Mouse (Mus musculus) MEL (cell line): ENCODE results near the gene Evi2b. TPM values are rescaled to one million over a fixed set of nuclear protein-coding genes. Genes with fewer than 3 reads are reported as not detected.

Experiments used
- DNase-seq: peaks from one replicate; pipeline ENCODE4 v3.0.0; 2011; ENCODE audit warnings: low read depth, low spot score
- H3K27ac ChIP-seq: 2 replicates; pipeline ENCODE4 v1.5.1; 2012; ENCODE audit warnings: low read depth, mild to moderate bottlenecking, control low read depth, low read length, moderate library complexity; ENCODE audit not compliant: control insufficient read depth
- H3K27me3 ChIP-seq, 2 experiments: fragments of 150-350 bp in 1 of 2; sonication (generic) in 1 of 2; 2 replicates each; pipeline ENCODE4 v1.6.1; 2012; ENCODE audit warnings: low read length in 2 of 2, mild to moderate bottlenecking in 2 of 2, improper control_type of control experiment in 1 of 2, moderate library complexity in 1 of 2; ENCODE audit not compliant: insufficient read depth in 2 of 2, control insufficient read depth in 1 of 2
- H3K36me3 ChIP-seq, 2 experiments: 2 replicates each; pipeline ENCODE4 v1.6.1; 2012 to 2014; ENCODE audit warnings: low read length in 2 of 2, improper control_type of control experiment in 1 of 2, inconsistent platforms in 1 of 2, mild to moderate bottlenecking in 1 of 2; ENCODE audit not compliant: insufficient read depth in 2 of 2, control insufficient read depth in 1 of 2
- H3K4me1 ChIP-seq, 2 experiments: fragments of 150-350 bp in 1 of 2; sonication (generic) in 1 of 2; 2 replicates each; pipeline ENCODE4 v1.6.1; 2012; ENCODE audit warnings: low read length in 2 of 2, improper control_type of control experiment in 1 of 2, mild to moderate bottlenecking in 1 of 2; ENCODE audit not compliant: insufficient read depth in 2 of 2, control insufficient read depth in 1 of 2
- H3K4me3 ChIP-seq, 2 experiments: fragments of 150-350 bp in 1 of 2; sonication (generic) in 1 of 2; 2 replicates each; pipeline ENCODE4 v1.5.1; 2012; ENCODE audit warnings: low read depth in 2 of 2, low read length in 2 of 2, mild to moderate bottlenecking in 2 of 2, moderate library complexity in 2 of 2, control low read depth in 1 of 2, improper control_type of control experiment in 1 of 2; ENCODE audit not compliant: control insufficient read depth in 1 of 2, insufficient read depth in 1 of 2
- H3K79me2 ChIP-seq: 2 replicates; pipeline ENCODE4 v1.6.1; 2012; ENCODE audit warnings: mild to moderate bottlenecking, low read length, moderate library complexity; ENCODE audit not compliant: control insufficient read depth, poor library complexity, insufficient read depth
- H3K9ac ChIP-seq: 2 replicates; pipeline ENCODE4 v1.6.1; 2012; ENCODE audit warnings: low read depth, mild to moderate bottlenecking, control low read depth, low read length, moderate library complexity; ENCODE audit not compliant: control insufficient read depth, poor library complexity, severe bottlenecking
- H3K9me3 ChIP-seq: fragments of 150-350 bp; sonication (generic); replicated peaks from 2 replicates; pipeline ENCODE4 v1.6.1; 2012; ENCODE audit warnings: mild to moderate bottlenecking, low read length, improper control_type of control experiment, moderate library complexity; ENCODE audit not compliant: insufficient read depth
- BHLHE40 ChIP-seq: IDR thresholded peaks from 2 replicates; pipeline ENCODE4 v1.6.1; 2012; ENCODE audit warnings: low read depth, mild to moderate bottlenecking, inconsistent platforms, low read length, improper control_type of control experiment, borderline replicate concordance
- CHD1 ChIP-seq: IDR thresholded peaks from 2 replicates; pipeline ENCODE4 v1.6.1; 2012; ENCODE audit warnings: low read depth, mild to moderate bottlenecking, inconsistent platforms, low read length, improper control_type of control experiment
- CHD2 ChIP-seq: IDR thresholded peaks from 2 replicates; pipeline ENCODE4 v1.6.1; 2011; ENCODE audit warnings: low read length, improper control_type of control experiment
- E2F4 ChIP-seq: IDR thresholded peaks from 2 replicates; pipeline ENCODE4 v1.6.1; 2011; ENCODE audit warnings: low read depth, low read length, improper control_type of control experiment, borderline replicate concordance
- ELF1 ChIP-seq: IDR thresholded peaks from 2 replicates; pipeline ENCODE4 v1.6.1; 2014; ENCODE audit warnings: low read depth, mild to moderate bottlenecking, inconsistent platforms, low read length, improper control_type of control experiment, moderate library complexity
- ETS1 ChIP-seq: IDR thresholded peaks from 2 replicates; pipeline ENCODE4 v1.6.1; 2012; ENCODE audit warnings: low read depth, mild to moderate bottlenecking, inconsistent platforms, low read length, improper control_type of control experiment, moderate library complexity
- GATA1 ChIP-seq: IDR thresholded peaks from 2 replicates; pipeline ENCODE4 v1.6.1; 2011; ENCODE audit warnings: low read depth, low read length, improper control_type of control experiment
- HCFC1 ChIP-seq: IDR thresholded peaks from 2 replicates; pipeline ENCODE4 v1.6.1; 2012; ENCODE audit warnings: low read depth, mild to moderate bottlenecking, inconsistent platforms, low read length, improper control_type of control experiment, moderate library complexity
- KAT2A ChIP-seq: conservative IDR thresholded peaks from 2 replicates; pipeline ENCODE4 v1.6.1; 2012; ENCODE audit warnings: low read depth, low read length, improper control_type of control experiment, inconsistent platforms
- MAFK ChIP-seq: IDR thresholded peaks from 2 replicates; pipeline ENCODE4 v1.6.1; 2011; ENCODE audit warnings: low read depth, mild to moderate bottlenecking, low read length, improper control_type of control experiment, borderline replicate concordance
- MAX ChIP-seq: IDR thresholded peaks from 2 replicates; pipeline ENCODE4 v1.6.1; 2011; ENCODE audit warnings: low read length, improper control_type of control experiment
- MYC ChIP-seq: IDR thresholded peaks from 2 replicates; pipeline ENCODE4 v1.6.1; 2011; ENCODE audit warnings: low read depth, mild to moderate bottlenecking, low read length, improper control_type of control experiment, moderate library complexity
- NELFE ChIP-seq: IDR thresholded peaks from 2 replicates; pipeline ENCODE4 v1.6.1; 2011; ENCODE audit warnings: low read depth, low read length, improper control_type of control experiment
- POLR2A ChIP-seq, 2 experiments: IDR thresholded peaks; 2 replicates each; pipeline ENCODE4 v1.6.1; 2011 to 2012; ENCODE audit warnings: low read length in 2 of 2, mild to moderate bottlenecking in 2 of 2, control low read depth in 1 of 2, improper control_type of control experiment in 1 of 2, low read depth in 1 of 2, moderate library complexity in 1 of 2; ENCODE audit not compliant: control insufficient read depth in 1 of 2, insufficient read depth in 1 of 2, poor library complexity in 1 of 2
- POLR2AphosphoS2 ChIP-seq: IDR thresholded peaks from 2 replicates; pipeline ENCODE4 v1.6.1; 2011; ENCODE audit warnings: low read length, improper control_type of control experiment
- POLR2AphosphoS5 ChIP-seq: IDR thresholded peaks from 2 replicates; pipeline ENCODE4 v1.6.1; 2012; ENCODE audit warnings: low read depth, borderline replicate concordance, mild to moderate bottlenecking, inconsistent platforms, low read length, moderate library complexity, mixed read lengths
- RCOR1 ChIP-seq: IDR thresholded peaks from 2 replicates; pipeline ENCODE4 v1.6.1; 2012; ENCODE audit warnings: low read depth, mild to moderate bottlenecking, inconsistent platforms, low read length, improper control_type of control experiment
- TAL1 ChIP-seq: IDR thresholded peaks from 2 replicates; pipeline ENCODE4 v1.6.1; 2012; ENCODE audit warnings: mild to moderate bottlenecking, inconsistent platforms, low read length, moderate library complexity, mixed read lengths
- TBP ChIP-seq: IDR thresholded peaks from 2 replicates; pipeline ENCODE4 v1.8.0; 2011; ENCODE audit warnings: low read depth, low read length, improper control_type of control experiment
- TCF12 ChIP-seq: IDR thresholded peaks from 2 replicates; pipeline ENCODE4 v1.6.1; 2014; ENCODE audit warnings: low read depth, mild to moderate bottlenecking, inconsistent platforms, low read length, improper control_type of control experiment, moderate library complexity
- UBTF ChIP-seq: IDR thresholded peaks from 2 replicates; pipeline ENCODE4 v1.6.1; 2012; ENCODE audit warnings: low read depth, mild to moderate bottlenecking, inconsistent platforms, low read length, improper control_type of control experiment, moderate library complexity, borderline replicate concordance; ENCODE audit not compliant: insufficient read depth
- USF1 ChIP-seq: IDR thresholded peaks from 2 replicates; pipeline ENCODE4 v1.6.1; 2014; ENCODE audit warnings: low read depth, mild to moderate bottlenecking, inconsistent platforms, low read length, improper control_type of control experiment, moderate library complexity
- USF2 ChIP-seq, 2 experiments: IDR thresholded peaks; 2 replicates each; pipeline ENCODE4 v1.6.1; 2011 to 2012; ENCODE audit warnings: improper control_type of control experiment in 2 of 2, low read length in 2 of 2, borderline replicate concordance in 1 of 2, inconsistent platforms in 1 of 2, low read depth in 1 of 2, mild to moderate bottlenecking in 1 of 2; ENCODE audit not compliant: insufficient read depth in 1 of 2
- ZC3H11A ChIP-seq: IDR thresholded peaks from 2 replicates; pipeline ENCODE4 v1.6.1; 2012; ENCODE audit warnings: low read depth, mild to moderate bottlenecking, inconsistent platforms, low read length, improper control_type of control experiment
- ZKSCAN1 ChIP-seq: IDR thresholded peaks from 2 replicates; pipeline ENCODE4 v1.6.1; 2012; ENCODE audit warnings: low read depth, mild to moderate bottlenecking, inconsistent platforms, low read length, improper control_type of control experiment, moderate library complexity
- polyA plus RNA-seq, 2 experiments: library from polyadenylated mRNA; stranded (reverse) in 1 of 2; unstranded in 1 of 2; fragments of >175 nt in 1 of 2; fragments of >200 nt in 1 of 2; gene quantifications; 2 replicates each; pipeline versions ENCODE4 v1.2.1 to v1.2.4; 2012; ENCODE audit warnings: low replicate concordance in 2 of 2, low read depth in 1 of 2; ENCODE audit not compliant: insufficient read length in 2 of 2, insufficient read depth in 1 of 2, missing spikeins in 1 of 2
- total RNA-seq: library from RNA; depleted of rRNA; stranded (reverse); fragments of 300-350 nt; gene quantifications from 2 replicates; pipeline ENCODE4 v1.2.3, GENCODE M21; 2012

The Evi2b gene
- total and polyA plus RNA-seq, 3 experiments, result 8.1 to 42.4 TPM; not detected in 1

- Histone ChIP-seq H3K4me3 (no peak overlapping the region), H3K79me2 (no peaks in the 10 kb centered on the region), H3K9me3 (no peaks in the 10 kb centered on the region), H3K27me3 (no peaks in the 10 kb centered on the region), H3K36me3 (peaks cover 3% of the 10 kb centered on the region in 2 experiments; a peak in 3 of 4 replicates), H3K27ac (no peak overlapping the region), H3K4me1 (no peaks in the 10 kb centered on the region), H3K9ac (no peak overlapping the region)
- no peak for TF ChIP-seq MYC
- TF ChIP-seq E2F4, result no peak
- TF ChIP-seq KAT2A, result no peak
- no peak for TF ChIP-seq USF1
- no peak for TF ChIP-seq POLR2A (IDR thresholded peaks at IDR 0.05; ENCODE audit: control insufficient read depth in 1 of 2, insufficient read depth in 1 of 2, low read depth in 1 of 2, low read length in 2 of 2, poor library complexity in 1 of 2)
- TF ChIP-seq CHD2, result no peak
- TF ChIP-seq CHD1, result no peak
- no peak for TF ChIP-seq POLR2AphosphoS2
- no peak for TF ChIP-seq ELF1
- TF ChIP-seq TCF12, result no peak
- TF ChIP-seq MAX, result no peak
- no peak for TF ChIP-seq POLR2AphosphoS5
- no peak for TF ChIP-seq TBP
- no peak for TF ChIP-seq MAFK
- TF ChIP-seq ZKSCAN1, result no peak
- DNase-seq, result no peak
Observed at GRCm38 (mm10) chr11:79483392-79483791, 40.2 kb downstream of the Evi2b start.

DNA sequence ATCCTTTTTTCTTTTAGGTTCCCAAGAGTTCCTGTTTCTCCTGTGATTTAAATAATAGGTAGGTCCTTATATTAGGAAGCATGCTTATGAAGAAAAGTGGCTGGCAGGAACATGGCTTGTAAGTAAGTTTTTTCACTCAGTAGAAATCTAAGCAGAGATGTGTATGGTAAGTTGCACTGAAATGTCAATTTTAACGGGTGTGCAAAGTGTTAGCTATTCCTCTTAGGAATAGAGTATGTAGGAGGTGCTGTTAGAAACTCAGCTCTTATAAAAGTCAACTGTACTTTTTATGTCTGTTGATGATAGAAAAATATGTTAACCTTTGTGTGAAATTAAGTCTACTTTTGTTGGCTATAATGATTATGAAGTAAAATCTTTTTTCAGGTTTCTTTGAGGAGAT, 55.5 kb downstream of the Evi2b start:
- TF ChIP-seq GATA1 (no peak), TAL1 (no peak), UBTF (no peak), BHLHE40 (no peak), RCOR1 (no peak), KAT2A (no peak), NELFE (no peak), USF2 (IDR thresholded peaks at IDR 0.05; ENCODE audit: borderline replicate concordance in 1 of 2, insufficient read depth in 1 of 2, low read depth in 1 of 2, low read length in 2 of 2) (no peak), HCFC1 (no peak), ETS1 (no peak), E2F4 (no peak), POLR2AphosphoS2 (no peak), CHD1 (no peak), USF1 (no peak), ZC3H11A (no peak)
- H3K9me3 ChIP-seq, result no peaks in the 10 kb centered on the region
- H3K9ac ChIP-seq, result no peak overlapping the region
- H3K4me3 ChIP-seq, result no peak overlapping the region
- H3K4me1 ChIP-seq, result no peaks in the 10 kb centered on the region
- H3K27ac ChIP-seq, result no peak overlapping the region
- no peaks in the 10 kb centered on the region for H3K27me3 ChIP-seq
- no peak for DNase-seq
- no peaks in the 10 kb centered on the region for H3K79me2 ChIP-seq
- peaks cover 0 to 12% of the 10 kb centered on the region in 2 experiments; a peak in 2 of 4 replicates for H3K36me3 ChIP-seq
